Mouse (Mus musculus): ENCODE data around the gene Olfr943.

The Olfr943 gene

DNA sequence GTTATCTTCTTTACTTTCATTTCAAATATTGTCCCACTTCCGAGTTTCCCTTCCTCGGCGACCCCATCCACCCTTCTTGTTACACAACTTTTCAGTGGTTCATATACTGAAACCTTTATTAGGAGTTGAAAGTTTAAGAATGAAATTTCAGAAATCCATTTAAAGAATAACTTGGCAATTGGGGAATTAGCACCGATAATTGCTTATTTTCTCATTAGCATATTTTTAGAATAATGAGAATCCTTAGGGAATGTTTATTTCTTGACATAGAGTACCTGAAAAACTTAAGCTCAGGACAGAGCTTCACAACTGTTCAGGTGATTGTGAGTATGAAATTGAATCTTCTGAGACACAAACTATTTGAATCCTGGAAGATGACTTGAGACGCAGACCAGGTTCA is at the start of gene Olfr943:
Olfr943 (plus strand) TSS at position 301 of the 400 bp plus-strand sequence.
- no peak for DNase-seq (ENCODE audit: low spot score)

- DNase-seq (ENCODE audit: low spot score): no peak
Observed at GRCm38 (mm10) chr9:39127326-39127725, 38.8 kb upstream of the Olfr943 start.

GRCm38 (mm10) chr9:39127831-39128230 is 38.3 kb upstream of the Olfr943 start, which contains the start of gene Olfr27:
Gene Olfr27 (plus strand): TSS chr9:39128131.
- no peak for DNase-seq (ENCODE audit: low spot score)

- no peak for DNase-seq (ENCODE audit: low spot score)
Observed at GRCm38 (mm10) chr9:39152401-39152800, 13.7 kb upstream of the Olfr943 start.

DNA sequence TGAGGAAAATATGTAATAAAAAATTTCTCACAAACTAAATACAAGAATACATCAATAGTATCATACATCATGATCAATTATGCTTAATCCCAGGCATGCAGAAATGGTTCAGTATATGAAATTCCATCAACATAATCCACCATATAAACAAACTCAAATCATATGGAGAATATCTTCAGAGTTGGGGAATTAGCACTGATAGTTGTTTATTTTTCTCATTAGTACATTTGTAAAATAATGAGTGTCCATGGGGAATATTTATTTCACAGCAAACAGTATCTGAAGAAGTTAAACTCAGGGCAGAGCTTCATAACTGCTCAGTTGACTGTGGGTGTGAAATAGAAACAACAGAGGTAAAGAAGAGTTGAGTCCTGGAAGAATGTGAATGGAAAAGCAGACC is 35.5 kb downstream of the Olfr943 start, which contains the start of gene Olfr944:
Olfr944 (plus strand) TSS at position 301 of the 400 bp plus-strand sequence.
- no peak for DNase-seq (ENCODE audit: low spot score)

All from left cerebral cortex, adult 11 months (tissue).